Mouse (Mus musculus) heart, adult 8-10 months (tissue): ENCODE data around the gene Col25a1. TPM values are rescaled to one million over a fixed set of nuclear protein-coding genes. Genes with fewer than 3 reads are reported as not detected.

Experiments
- total RNA-seq, 4 experiments: library from RNA; stranded (reverse); gene quantifications; 2 replicates each; pipeline ENCODE4 v1.2.4; 2022

Col25a1 gene
- total RNA-seq, 4 experiments from 2014 or later: 0.20 to 0.34 (median 0.23) TPM

Other genes starting within 250 kb of the Col25a1 start
- 10 to 100 TPM in 3 of 4 experiments, 1 to 10 TPM in 1; 8.9 to 16.8 (median 11.6) TPM for gene Casp6, start 230.1 kb upstream of the Col25a1 start, total RNA-seq
- 1 to 10 TPM; 1.1 to 2.5 (median 1.6) TPM for gene Mcub, start 161.3 kb upstream of the Col25a1 start, total RNA-seq
- 10 to 100 TPM; 25.0 to 32.3 (median 27.4) TPM for gene Sec24b, start 69.9 kb upstream of the Col25a1 start, total RNA-seq